In the genomic region with DNA sequence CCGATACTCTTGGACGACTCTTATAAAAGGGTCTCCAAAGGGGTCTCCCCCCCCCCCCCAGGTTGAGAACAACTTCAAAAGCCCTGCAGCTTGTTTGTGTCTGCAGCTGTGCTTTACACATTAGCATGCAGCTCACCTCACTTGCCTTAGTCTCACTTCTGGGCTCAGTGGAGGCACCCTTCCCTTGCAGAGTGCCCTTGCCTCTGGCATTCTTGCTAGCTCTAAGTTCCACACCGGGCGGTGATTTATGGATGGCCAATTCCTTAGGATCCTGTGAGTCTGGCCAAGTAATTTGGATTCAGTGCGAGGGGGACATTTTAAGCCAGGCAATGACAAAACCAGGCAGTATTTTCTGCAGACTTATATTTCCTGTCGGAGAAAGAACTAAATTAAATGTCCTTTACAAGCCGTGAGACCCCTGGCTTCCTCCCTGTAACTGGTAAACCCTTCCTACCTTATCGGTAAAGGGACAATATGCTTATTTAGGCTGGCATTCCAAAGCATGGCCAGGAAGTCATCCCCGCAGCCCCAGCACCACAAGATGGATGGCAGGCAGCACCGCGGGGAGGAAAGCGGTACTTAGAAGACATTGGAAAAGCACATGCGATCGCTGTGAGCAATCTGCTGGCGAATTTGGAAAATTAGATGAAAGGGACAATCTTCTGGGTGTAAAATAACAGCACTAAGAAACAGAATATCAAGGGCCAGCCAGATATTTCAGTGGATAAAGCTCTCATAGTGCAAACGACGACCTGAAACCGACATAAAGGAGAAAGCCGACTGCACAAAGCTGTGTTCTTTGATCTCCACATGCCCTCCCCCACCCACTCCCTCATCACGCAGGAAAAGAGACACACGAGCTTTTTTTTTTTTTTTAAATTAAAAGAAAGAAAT, we compare ENCODE assay signal across 8 mouse cellular contexts. TPM values are rescaled to one million over a fixed set of nuclear protein-coding genes. Genes with fewer than 3 reads are reported as not detected.
DNase-seq lines count a peak whose midpoint lies in the region; ATAC-seq and TF ChIP-seq lines count a peak whose summit lies in the region.

No protein-coding gene starts in this region.

- H3K9me3 ChIP-seq in embryonic facial prominence, embryonic 12.5 days: no peaks in the 10 kb centered on the region
- H3K9me3 ChIP-seq in hindbrain, embryonic 13.5 days: no peaks in the 10 kb centered on the region
- no peaks in the 10 kb centered on the region for H3K9me3 ChIP-seq in limb, embryonic 12.5 days
- H3K9me3 ChIP-seq in neural tube, embryonic 11.5 days (ENCODE audit: control insufficient read depth, low read length): no peaks in the 10 kb centered on the region

- peak overlapping the region; percentile 49 for H3K4me2 ChIP-seq in embryonic facial prominence, embryonic 12.5 days (replicated peaks)
- peak overlapping the region; percentile 65 for H3K4me2 ChIP-seq in hindbrain, embryonic 13.5 days
- H3K4me2 ChIP-seq in limb, embryonic 12.5 days: peak overlapping the region; percentile 55
- H3K4me2 ChIP-seq in neural tube, embryonic 11.5 days (ENCODE audit: low read depth): peak overlapping the region; percentile 56

- peak; percentile 32 for ATAC-seq in activated CD4-positive, CD25-positive, alpha-beta regulatory T cell, adult 4 months
- ATAC-seq in embryonic facial prominence, embryonic 12.5 days (ENCODE audit: insufficient number of reproducible peaks, insufficient read depth, low FRiP score, low TSS enrichment): no peak
- ATAC-seq in hindbrain, embryonic 13.5 days (ENCODE audit: low FRiP score): peak; percentile 41
- no peak for ATAC-seq in limb, embryonic 12.5 days (ENCODE audit: insufficient number of reproducible peaks, insufficient read depth, low FRiP score, low TSS enrichment, low read depth)
- ATAC-seq in neural tube, embryonic 11.5 days (ENCODE audit: insufficient read depth, low FRiP score, low TSS enrichment): peak; percentile 77

- no peak for TF ChIP-seq CTCF in gastrocnemius, adult 2 months (IDR thresholded peaks at IDR 0.05)

- DNase-seq in gastrocnemius, adult 2 months: peak; percentile 25
- DNase-seq in gastrocnemius, postnatal 25 days: no peak
- DNase-seq in neural tube, embryonic 11.5 days (ENCODE audit: low spot score): peak; percentile 51
- DNase-seq in testis, postnatal 10 days (ENCODE audit: low spot score): no peak

- H3K4me3 ChIP-seq in gastrocnemius, adult 2 months: peak overlapping the region; percentile 69
- H3K4me3 ChIP-seq in embryonic facial prominence, embryonic 12.5 days: peak overlapping the region; percentile 31
- peak overlapping the region; percentile 39 for H3K4me3 ChIP-seq in hindbrain, embryonic 13.5 days
- peak overlapping the region; percentile 34 for H3K4me3 ChIP-seq in limb, embryonic 12.5 days (replicated peaks)
- peak overlapping the region; percentile 31 for H3K4me3 ChIP-seq in neural tube, embryonic 11.5 days (ENCODE audit: low read depth, low read length)

- intact Hi-C loops in gastrocnemius, adult 2 months (cut with DNase I): no loop called here

- whole genome bisulfite sequencing in embryonic facial prominence, embryonic 12.5 days: 17% methylated on average over 21 of the region's 21 CpGs
- 7% methylated on average over 21 of the region's 21 CpGs for WGBS in hindbrain, embryonic 13.5 days
- 10% methylated on average over 21 of the region's 21 CpGs for WGBS in limb, embryonic 12.5 days
- 10% methylated on average over 21 of the region's 21 CpGs for WGBS in neural tube, embryonic 11.5 days

- H3K36me3 ChIP-seq in embryonic facial prominence, embryonic 12.5 days: no peaks in the 10 kb centered on the region
- no peaks in the 10 kb centered on the region for H3K36me3 ChIP-seq in hindbrain, embryonic 13.5 days
- no peaks in the 10 kb centered on the region for H3K36me3 ChIP-seq in limb, embryonic 12.5 days
- no peaks in the 10 kb centered on the region for H3K36me3 ChIP-seq in neural tube, embryonic 11.5 days (ENCODE audit: control insufficient read depth, insufficient read depth, low read length)

- peaks cover 19% of the 10 kb centered on the region for H3K27me3 ChIP-seq in embryonic facial prominence, embryonic 12.5 days
- H3K27me3 ChIP-seq in hindbrain, embryonic 13.5 days: peaks cover 52% of the 10 kb centered on the region
- peaks cover 45% of the 10 kb centered on the region for H3K27me3 ChIP-seq in limb, embryonic 12.5 days
- 0 out of 2 replicates have a peak, but pooled peaks cover 4% of the 10 kb centered on the region for H3K27me3 ChIP-seq in neural tube, embryonic 11.5 days (ENCODE audit: control insufficient read depth, insufficient read depth, low read length)

- peak overlapping the region; percentile 43 for H3K9ac ChIP-seq in embryonic facial prominence, embryonic 12.5 days
- H3K9ac ChIP-seq in hindbrain, embryonic 13.5 days: peak overlapping the region; percentile 78
- H3K9ac ChIP-seq in limb, embryonic 12.5 days (replicated peaks): peak overlapping the region; percentile 58
- peak overlapping the region; percentile 78 for H3K9ac ChIP-seq in neural tube, embryonic 11.5 days (ENCODE audit: low read length)

- H3K4me1 ChIP-seq in embryonic facial prominence, embryonic 12.5 days: no peaks in the 10 kb centered on the region
- peaks cover 9% of the 10 kb centered on the region for H3K4me1 ChIP-seq in hindbrain, embryonic 13.5 days (replicated peaks)
- peaks cover 13% of the 10 kb centered on the region for H3K4me1 ChIP-seq in limb, embryonic 12.5 days (replicated peaks)
- H3K4me1 ChIP-seq in neural tube, embryonic 11.5 days (ENCODE audit: control insufficient read depth, insufficient read depth, low read length): no peaks in the 10 kb centered on the region

- peak overlapping the region; percentile 84 for H3K27ac ChIP-seq in gastrocnemius, adult 2 months
- peak overlapping the region; percentile 97 for H3K27ac ChIP-seq in embryonic facial prominence, embryonic 12.5 days
- peak overlapping the region; percentile 98 for H3K27ac ChIP-seq in hindbrain, embryonic 13.5 days
- H3K27ac ChIP-seq in limb, embryonic 12.5 days: peak overlapping the region; percentile 98
- H3K27ac ChIP-seq in neural tube, embryonic 11.5 days (ENCODE audit: low read depth, low read length): peak overlapping the region; percentile 96

RNA-seq across cellular contexts. Expression of a gene that starts 39.1 kb away (rescaled TPM):
- total RNA-seq in gastrocnemius, adult 2 months (2021): 100 to 1,000 TPM; 138 to 199 TPM
- 100 to 1,000 TPM in 1 of 2 experiments, 10 to 100 TPM in 1; 87.2 to 130 TPM for total RNA-seq in gastrocnemius, postnatal 25 days (2021)
- 10 to 100 TPM; 33.9 to 42.2 TPM for polyA plus RNA-seq in activated CD4-positive, CD25-positive, alpha-beta regulatory T cell, adult 4 months (2017; shearing (Covaris generic))
- polyA plus RNA-seq in embryonic facial prominence, embryonic 12.5 days (2016; fragmentation: Nextera tagmentation; extraction: Ambion mirVana): 152 and 163 TPM in 2 replicates
- polyA plus RNA-seq in hindbrain, embryonic 13.5 days (2015; fragmentation: Nextera tagmentation; extraction: Ambion mirVana): 120 and 125 TPM in 2 replicates
- polyA plus RNA-seq in limb, embryonic 12.5 days (2016; fragmentation: Nextera tagmentation; extraction: Ambion mirVana): 180 and 181 TPM in 2 replicates
- 186 and 187 TPM in 2 replicates for polyA plus RNA-seq in neural tube, embryonic 11.5 days (2014; fragmentation: Nextera tagmentation; extraction: Ambion mirVana)

Comparison
In these comparisons a context has a peak if more than half of its experiments do, and no peak if none do; other contexts are left out.
1. DNase-seq: peak in gastrocnemius, adult 2 months (single experiment) and neural tube, embryonic 11.5 days (single experiment); none in gastrocnemius, postnatal 25 days (single experiment) and testis, postnatal 10 days (single experiment).
2. ATAC-seq: peak in activated CD4-positive, CD25-positive, alpha-beta regulatory T cell, adult 4 months (single experiment), hindbrain, embryonic 13.5 days (single experiment) and neural tube, embryonic 11.5 days (single experiment); none in embryonic facial prominence, embryonic 12.5 days (single experiment) and limb, embryonic 12.5 days (single experiment).
3. Peak in every context shown above with its lines, with median percentiles within 50 percentile points of each other: H3K27ac ChIP-seq, H3K4me3 ChIP-seq, H3K4me2 ChIP-seq and H3K9ac ChIP-seq.